Mouse (Mus musculus) small intestine, adult 2 months (tissue): ENCODE measurements around the gene Kcnk16. TPM values are rescaled to one million over a fixed set of nuclear protein-coding genes. Genes with fewer than 3 reads are reported as not detected.

ENCODE experiments used
- H3K27ac ChIP-seq: fragments of 200-500 bp; 2 replicates; pipeline ENCODE4 v1.5.1; 2012; ENCODE audit warnings: low read depth, low read length, control low read depth, inconsistent platforms; ENCODE audit not compliant: insufficient read depth
- H3K27me3 ChIP-seq: fragments of 200-500 bp; 2 replicates; pipeline ENCODE4 v1.6.1; 2012; ENCODE audit warnings: mild to moderate bottlenecking, moderate library complexity, low read length, inconsistent platforms; ENCODE audit not compliant: control insufficient read depth, insufficient read depth
- H3K36me3 ChIP-seq: fragments of 200-500 bp; 2 replicates; pipeline ENCODE4 v1.6.1; 2012; ENCODE audit warnings: mild to moderate bottlenecking, low read length, control low read depth, inconsistent platforms; ENCODE audit not compliant: control insufficient read depth, insufficient read depth
- H3K4me1 ChIP-seq: fragments of 200-500 bp; 2 replicates; pipeline ENCODE4 v1.6.1; 2012; ENCODE audit warnings: low read length, inconsistent platforms, mixed read lengths; ENCODE audit not compliant: control insufficient read depth, insufficient read depth, insufficient read length
- H3K4me3 ChIP-seq: fragments of 200-500 bp; 2 replicates; pipeline ENCODE4 v1.5.1; 2012; ENCODE audit warnings: low read depth, mild to moderate bottlenecking, control low read depth, inconsistent platforms, low read length, moderate library complexity
- CTCF ChIP-seq: fragments of 200-500 bp; IDR thresholded peaks from 2 replicates; pipeline ENCODE4 v1.5.1; 2012; ENCODE audit warnings: low read depth, mild to moderate bottlenecking, control low read depth, inconsistent platforms, low read length, moderate library complexity, mixed read lengths; ENCODE audit not compliant: insufficient replicate concordance, insufficient read length; ENCODE audit errors: extremely low read depth
- POLR2A ChIP-seq: fragments of 200-500 bp; IDR thresholded peaks from 2 replicates; pipeline ENCODE4 v1.6.1; 2012; ENCODE audit warnings: low read depth, mild to moderate bottlenecking, control low read depth, inconsistent platforms, low read length, moderate library complexity
- WGBS: fragments of 180-500 bp; shearing (Covaris S2); methylation state at CpG from one replicate; pipeline ENCODE4 v1.1.7; 2018; 5-methylcytosine and 5-hydroxymethylcytosine counted together
- polyA plus RNA-seq: library from polyadenylated mRNA; depleted of rRNA; stranded (reverse); fragments of >200 nt; gene quantifications from 2 replicates; pipeline ENCODE4 v1.2.3, GENCODE M21; 2012

Gene Kcnk16
- polyA plus RNA-seq, 1 experiment, result 0.71 TPM

DNA sequence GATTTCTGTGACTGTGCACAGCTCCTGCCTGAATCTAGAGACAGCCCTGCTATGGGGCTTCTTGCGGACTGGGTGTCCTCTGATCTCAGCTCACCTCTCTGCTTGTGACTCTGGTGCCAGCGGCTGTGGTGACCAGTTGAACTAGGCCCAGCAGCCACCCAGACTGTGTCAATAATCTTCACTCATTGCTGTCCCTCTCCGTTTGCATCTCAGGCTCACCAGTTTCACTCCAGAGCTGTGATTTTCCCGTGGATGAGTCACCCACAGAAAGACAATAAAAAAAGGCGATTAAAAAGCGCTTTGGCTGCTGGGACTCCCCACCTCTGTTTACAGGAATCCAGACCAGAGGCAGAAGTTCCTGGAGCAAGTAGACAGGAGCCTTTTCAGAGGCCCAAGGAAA, 39.6 kb downstream of the Kcnk16 start:
- 32% methylated on average over 6 of the region's 6 CpGs for WGBS
- Histone ChIP-seq H3K4me1 (peaks cover 62% of the 10 kb centered on the region), H3K27me3 (no peaks in the 10 kb centered on the region), H3K27ac (peak overlapping the region; percentile 99), H3K4me3 (no peak overlapping the region), H3K36me3 (no peaks in the 10 kb centered on the region)
- TF ChIP-seq POLR2A, result no peak

DNA sequence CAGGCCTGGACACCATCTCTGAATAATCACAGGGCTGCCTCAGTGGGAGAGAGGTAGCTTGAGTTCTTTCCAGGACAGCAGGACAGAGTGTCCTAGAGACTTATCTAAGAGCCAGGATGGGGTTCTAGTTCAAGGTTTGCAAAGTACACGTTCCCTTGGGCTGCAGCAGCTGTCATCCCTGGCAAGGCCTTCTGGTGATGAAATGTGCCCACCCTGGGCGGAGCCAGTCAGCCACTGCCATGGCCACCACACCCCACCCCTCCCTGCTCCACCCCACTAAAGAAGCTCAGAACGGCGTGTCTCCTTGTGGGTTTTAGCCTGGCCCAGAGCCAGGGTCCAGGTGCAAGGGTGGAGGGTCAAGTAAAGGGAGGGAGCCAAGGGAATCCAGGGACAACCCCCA, 40.7 kb downstream of the Kcnk16 start:
- TF ChIP-seq CTCF (no peak), POLR2A (0 out of 2 replicates have a peak, but pooled peaks have one; percentile 19)

DNA sequence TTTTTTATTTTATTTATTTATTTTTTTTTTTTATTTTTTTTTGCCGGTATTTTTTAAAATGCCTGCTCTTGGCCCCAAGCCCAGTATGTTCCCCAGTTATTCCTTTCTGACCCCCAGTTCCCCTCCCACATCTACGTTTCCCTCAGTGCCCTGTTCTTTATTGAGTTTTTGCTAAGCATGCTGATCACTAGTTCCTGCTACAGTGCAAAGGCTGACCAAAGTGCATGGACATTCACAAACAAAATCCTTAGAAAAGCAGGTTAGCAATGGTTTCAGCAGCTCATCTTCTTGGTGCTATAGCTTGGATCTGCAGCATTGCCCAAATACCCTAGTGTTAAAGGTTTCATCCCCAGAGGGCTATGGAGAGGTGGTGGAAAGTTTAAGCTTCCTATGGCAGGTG, 42.0 kb downstream of the Kcnk16 start:
- Histone ChIP-seq H3K27ac (peak overlapping the region; percentile 87; the same call in 1 of the 2 replicates), H3K4me3 (no peak overlapping the region), H3K27me3 (no peaks in the 10 kb centered on the region), H3K36me3 (no peaks in the 10 kb centered on the region), H3K4me1 (peaks cover 64% of the 10 kb centered on the region)
- 21% methylated on average over 2 of the region's 2 CpGs for WGBS
- TF ChIP-seq CTCF (no peak), POLR2A (no peak)

More for the DNA sequence above, 40.7 kb downstream of the Kcnk16 start:
- Histone ChIP-seq H3K36me3 (no peaks in the 10 kb centered on the region), H3K27ac (peak overlapping the region; percentile 99), H3K27me3 (no peaks in the 10 kb centered on the region), H3K4me3 (no peak overlapping the region), H3K4me1 (peaks cover 64% of the 10 kb centered on the region)
- WGBS, result 13% methylated on average over 4 of the region's 4 CpGs

DNA sequence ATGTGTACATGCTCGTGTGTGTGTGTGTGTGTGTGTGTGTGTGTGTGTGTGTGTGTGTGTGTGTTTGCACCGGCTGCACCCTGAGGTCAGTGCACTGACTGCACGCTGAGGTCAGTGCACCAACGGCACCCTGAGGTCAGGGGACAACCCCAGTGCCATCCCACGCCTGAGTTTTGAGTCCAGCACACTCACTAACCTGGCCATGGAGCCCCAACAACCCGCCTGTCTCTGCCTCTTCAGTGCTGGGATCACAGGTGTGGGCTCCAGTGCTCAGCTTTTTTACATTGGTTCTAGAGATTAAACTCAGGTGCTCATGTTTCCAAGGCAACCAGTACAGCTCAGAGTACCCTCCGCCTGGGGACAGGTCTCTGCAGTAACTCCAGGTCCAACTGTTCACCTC, 42.5 kb downstream of the Kcnk16 start:
- Histone ChIP-seq H3K4me3 (no peak overlapping the region), H3K4me1 (peaks cover 63% of the 10 kb centered on the region), H3K27me3 (no peaks in the 10 kb centered on the region), H3K36me3 (no peaks in the 10 kb centered on the region), H3K27ac (0 out of 2 replicates have a peak overlapping the region, but pooled peaks have one; percentile 20)
- 30% methylated on average over 7 of the region's 7 CpGs for WGBS
- TF ChIP-seq POLR2A, result no peak
- TF ChIP-seq CTCF, result no peak

DNA sequence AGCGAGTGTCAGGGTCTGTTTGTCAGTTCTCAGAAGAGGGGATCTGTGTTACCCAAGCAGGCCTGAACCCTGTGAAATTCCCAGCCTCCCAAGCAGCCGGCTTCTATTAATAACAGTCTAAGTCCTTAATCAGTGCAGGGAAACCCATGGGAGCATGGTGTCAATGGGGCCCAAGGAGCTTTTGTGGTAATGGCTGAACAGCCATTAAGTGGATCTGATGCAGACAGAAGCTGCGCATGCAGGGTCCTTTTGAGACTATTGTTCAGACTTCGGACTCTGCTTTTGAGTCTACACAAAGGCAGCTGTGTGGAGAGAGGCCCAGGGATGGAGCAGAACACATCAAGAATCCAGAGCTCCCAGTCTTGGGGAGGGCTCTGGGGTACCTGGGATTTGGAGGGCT, 43.5 kb downstream of the Kcnk16 start:
- 56% methylated on average over 4 of the region's 4 CpGs for WGBS
- TF ChIP-seq POLR2A (no peak), CTCF (no peak)
- Histone ChIP-seq H3K36me3 (no peaks in the 10 kb centered on the region), H3K4me1 (peaks cover 57% of the 10 kb centered on the region), H3K27ac (peak overlapping the region; percentile 95), H3K27me3 (no peaks in the 10 kb centered on the region), H3K4me3 (no peak overlapping the region)

DNA sequence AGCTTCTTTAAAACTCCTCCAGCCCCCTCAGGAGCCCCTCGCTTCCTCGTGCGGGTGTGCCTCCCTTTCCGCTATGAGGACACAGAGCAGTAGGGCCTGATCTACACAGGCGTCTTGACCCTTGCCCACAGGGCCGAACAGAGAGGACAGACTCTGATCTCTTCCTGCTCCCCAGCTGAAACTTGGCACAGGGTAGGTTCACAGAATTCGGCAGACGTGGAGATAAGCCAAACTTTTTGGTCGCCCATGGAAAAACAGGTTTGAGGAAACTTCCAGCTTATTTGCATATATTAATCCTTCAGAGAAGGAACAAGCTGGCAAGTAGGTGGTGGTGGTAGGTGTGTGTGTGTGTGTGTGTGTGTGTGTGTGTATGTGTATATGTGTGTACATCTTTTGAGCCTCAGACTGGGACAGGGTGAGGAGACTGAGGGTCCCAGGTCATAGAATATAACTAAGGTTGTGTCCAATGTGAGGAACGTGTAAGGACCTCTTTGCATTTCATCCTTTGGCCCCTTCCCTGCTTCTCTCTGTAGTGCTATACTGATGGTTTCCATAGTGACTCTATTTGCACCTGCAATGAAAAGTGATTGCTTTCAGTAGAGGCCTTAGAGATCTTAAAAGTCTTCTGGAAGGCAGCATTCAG, 44.3 kb downstream of the Kcnk16 start:
- Histone ChIP-seq H3K4me3 (peak overlapping the region; percentile 16; the same call in 1 of the 2 replicates), H3K36me3 (no peaks in the 10 kb centered on the region), H3K27me3 (no peaks in the 10 kb centered on the region), H3K27ac (peak overlapping the region; percentile 95), H3K4me1 (peaks cover 49% of the 10 kb centered on the region)
- TF ChIP-seq POLR2A (no peak), CTCF (no peak)
- WGBS, result 18% methylated on average over 10 of the region's 10 CpGs

DNA sequence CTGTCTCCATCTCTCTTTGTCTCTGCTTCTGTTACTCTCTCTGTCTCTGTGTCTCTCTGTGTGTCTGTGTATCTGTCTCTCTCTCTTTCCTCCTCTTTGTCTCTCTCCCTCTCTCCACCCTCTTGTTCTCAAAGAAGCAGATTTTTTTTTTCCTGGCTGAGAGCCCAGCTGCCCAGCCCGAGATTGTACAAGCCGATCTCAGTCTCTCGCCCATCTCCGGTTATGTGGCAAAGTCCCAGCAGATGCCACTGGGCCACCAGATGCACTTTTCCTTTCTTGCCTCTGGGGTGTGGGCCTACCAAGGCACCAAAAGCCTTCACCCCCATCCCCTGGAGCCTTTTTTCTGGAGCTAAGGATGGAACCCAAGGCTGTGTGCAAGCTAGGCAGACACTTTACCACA, 44.8 kb downstream of the Kcnk16 start:
- Histone ChIP-seq H3K4me1 (peaks cover 46% of the 10 kb centered on the region), H3K27ac (peak overlapping the region; percentile 95), H3K27me3 (no peaks in the 10 kb centered on the region), H3K4me3 (peak overlapping the region; percentile 16; the same call in 1 of the 2 replicates), H3K36me3 (no peaks in the 10 kb centered on the region)
- TF ChIP-seq CTCF (peak; percentile 33; the same call in 1 of the 2 replicates), POLR2A (no peak)
- 3% methylated on average over 4 of the region's 4 CpGs for WGBS
